Mouse (Mus musculus): ENCODE results near the gene Lama5.

GRCm38 (mm10) chr2:180269329-180269728 lies 43.7 kb upstream of the Lama5 start:
- no peak for TF ChIP-seq POLR2A (IDR thresholded peaks at IDR 0.05; ENCODE audit: control insufficient read depth, low read depth, low read length)
- TF ChIP-seq CTCF (IDR thresholded peaks at IDR 0.05; ENCODE audit: control insufficient read depth, insufficient read depth, insufficient replicate concordance, low read depth, low read length), result no peak
